Mouse (Mus musculus): Measurements from ENCODE around the gene Yars. TPM values are rescaled to one million over a fixed set of nuclear protein-coding genes. Genes with fewer than 3 reads are reported as not detected.

The Yars gene
- total RNA-seq, 2 experiments from 2014 or later, result 38.8 to 39.2 TPM

GRCm38 (mm10) chr4:129226441-129226963 is 36.9 kb downstream of the Yars start:
- intact Hi-C loops (cut with DNase I), result no loop called here
- DNase-seq, result no peak

GRCm38 (mm10) chr4:129227170-129227984 is 37.8 kb downstream of the Yars start:
- intact Hi-C loops (cut with DNase I), result no loop called here
- DNase-seq, result no peak

- no peak for DNase-seq
- intact Hi-C loops (cut with DNase I), result no loop called here
Measured at GRCm38 (mm10) chr4:129227985-129228381, 38.4 kb downstream of the Yars start.

GRCm38 (mm10) chr4:129230926-129231325 is 41.4 kb downstream of the Yars start:
- intact Hi-C loops (cut with DNase I), result no loop called here
- no peak for DNase-seq

GRCm38 (mm10) chr4:129231594-129232450 is 42.3 kb downstream of the Yars start:
- DNase-seq, result no peak
- intact Hi-C loops (cut with DNase I), result no loop called here

GRCm38 (mm10) chr4:129232561-129233360 is 43.2 kb downstream of the Yars start:
- intact Hi-C loops (cut with DNase I), result no loop called here
- DNase-seq, result no peak

GRCm38 (mm10) chr4:129234488-129234887 is 44.9 kb downstream of the Yars start:
- intact Hi-C loops (cut with DNase I), result no loop called here

GRCm38 (mm10) chr4:129235147-129235546 is 45.6 kb downstream of the Yars start:
- intact Hi-C loops (cut with DNase I), result no loop called here
- no peak for DNase-seq

More at GRCm38 (mm10) chr4:129234488-129234887, 44.9 kb downstream of the Yars start:
- no peak for DNase-seq

GRCm38 (mm10) chr4:129236236-129236813 is 46.8 kb downstream of the Yars start:
- intact Hi-C loops (cut with DNase I), result no loop called here
- no peak for DNase-seq

GRCm38 (mm10) chr4:129237843-129238441 is 48.4 kb downstream of the Yars start:
- no peak for DNase-seq

GRCm38 (mm10) chr4:129238579-129239016 is 49.0 kb downstream of the Yars start:
- intact Hi-C loops (cut with DNase I), result no loop called here
- DNase-seq, result no peak

More at GRCm38 (mm10) chr4:129237843-129238441, 48.4 kb downstream of the Yars start:
- intact Hi-C loops (cut with DNase I), result no loop called here

GRCm38 (mm10) chr4:129239075-129239474 is 49.5 kb downstream of the Yars start:
- DNase-seq, result peak in 1 of 2 experiments; percentile 68
- intact Hi-C loops (cut with DNase I), result no loop called here

- intact Hi-C loops (cut with DNase I), result no loop called here
- DNase-seq, result no peak
Measured at GRCm38 (mm10) chr4:129241898-129242297, 52.3 kb downstream of the Yars start.

GRCm38 (mm10) chr4:129242327-129242726 is 52.8 kb downstream of the Yars start:
- intact Hi-C loops (cut with DNase I), result no loop called here
- no peak for DNase-seq

GRCm38 (mm10) chr4:129242761-129243160 is 53.2 kb downstream of the Yars start:
- intact Hi-C loops (cut with DNase I), result no loop called here
- DNase-seq, result no peak

- intact Hi-C loops (cut with DNase I), result no loop called here
- no peak for DNase-seq
Measured at GRCm38 (mm10) chr4:129244802-129245201, 55.2 kb downstream of the Yars start.

- DNase-seq, result no peak
- intact Hi-C loops (cut with DNase I), result no loop called here
Measured at GRCm38 (mm10) chr4:129246360-129247301, 57.1 kb downstream of the Yars start.

- no peak for DNase-seq
- intact Hi-C loops (cut with DNase I), result no loop called here
Measured at GRCm38 (mm10) chr4:129247381-129248242, 58.1 kb downstream of the Yars start.

Data from heart, postnatal 10 days (tissue).